Mouse (Mus musculus): ENCODE data around the gene Krtap29-1. TPM values are rescaled to one million over a fixed set of nuclear protein-coding genes. Genes with fewer than 3 reads are reported as not detected.

The Krtap29-1 gene
- total RNA-seq, 2 experiments from 2014 or later, result not detected

DNA sequence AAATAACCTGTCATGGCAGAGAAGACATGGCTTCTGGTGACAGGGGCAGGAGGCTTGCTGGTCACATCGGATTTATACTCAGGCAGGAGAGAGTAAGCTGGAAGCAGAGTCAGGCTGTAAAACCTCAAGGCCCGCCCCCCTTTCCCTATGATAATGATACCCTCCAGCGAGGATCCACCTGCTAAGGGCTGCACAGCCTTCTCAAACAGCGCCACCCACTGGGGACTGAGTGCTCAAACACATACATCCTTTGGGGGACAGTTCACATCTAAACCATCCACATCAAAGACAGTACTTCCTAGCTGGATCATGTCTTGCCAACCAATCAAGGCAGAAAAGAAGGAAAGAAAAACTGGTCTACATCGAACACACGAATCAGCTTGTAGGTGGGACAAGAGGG is 14.6 kb downstream of the Krtap29-1 start:
- ATAC-seq (ENCODE audit: poor library complexity, severe bottlenecking), result no peak

DNA sequence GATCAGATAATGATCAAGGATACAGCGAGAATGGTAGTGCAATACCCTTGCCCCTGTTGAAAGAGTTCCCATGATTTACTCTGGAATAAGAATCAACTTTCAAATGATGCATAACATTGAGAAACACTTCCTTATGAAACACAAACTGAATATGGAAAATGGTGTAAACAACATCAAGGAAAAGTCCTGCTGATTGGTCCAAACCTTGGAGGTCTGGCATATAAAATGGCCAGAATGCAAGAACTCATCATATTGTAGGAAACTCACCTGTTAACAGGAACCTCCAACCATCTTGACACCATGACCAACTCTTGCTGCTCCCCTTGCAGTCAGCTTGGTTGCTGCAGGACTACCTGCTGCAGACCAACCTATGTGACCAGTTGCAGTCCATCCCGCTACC is 30.7 kb downstream of the Krtap29-1 start, which contains the start of gene Krtap9-5:
Krtap9-5 (plus strand) TSS at position 301 of the 400 bp plus-strand sequence.
- no peak for ATAC-seq (ENCODE audit: poor library complexity, severe bottlenecking)

DNA sequence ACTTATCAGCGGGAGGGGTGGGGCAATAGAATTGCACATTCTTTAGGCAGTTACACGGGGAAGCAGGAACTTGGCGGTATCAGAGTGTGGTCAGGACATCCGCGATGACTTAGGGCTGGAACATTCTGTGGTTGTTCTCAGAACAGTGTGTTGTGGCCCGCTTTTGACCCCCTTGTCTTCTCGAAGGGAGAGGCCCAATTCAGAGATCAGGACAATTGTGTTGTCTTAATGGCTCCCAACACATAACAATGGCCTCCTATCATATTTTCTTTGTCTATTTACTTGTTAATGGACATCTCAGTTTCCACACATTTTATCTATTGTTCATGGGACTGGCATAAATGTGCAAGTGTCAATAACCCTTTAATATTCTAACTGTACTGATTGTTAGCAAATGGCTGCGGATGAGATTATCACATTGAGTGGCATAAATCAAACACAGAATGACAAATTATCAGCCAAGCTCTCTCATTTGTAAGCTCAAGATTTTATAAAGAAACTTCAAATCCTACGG is 41.0 kb downstream of the Krtap29-1 start:
- no peak for ATAC-seq (ENCODE audit: poor library complexity, severe bottlenecking)

DNA sequence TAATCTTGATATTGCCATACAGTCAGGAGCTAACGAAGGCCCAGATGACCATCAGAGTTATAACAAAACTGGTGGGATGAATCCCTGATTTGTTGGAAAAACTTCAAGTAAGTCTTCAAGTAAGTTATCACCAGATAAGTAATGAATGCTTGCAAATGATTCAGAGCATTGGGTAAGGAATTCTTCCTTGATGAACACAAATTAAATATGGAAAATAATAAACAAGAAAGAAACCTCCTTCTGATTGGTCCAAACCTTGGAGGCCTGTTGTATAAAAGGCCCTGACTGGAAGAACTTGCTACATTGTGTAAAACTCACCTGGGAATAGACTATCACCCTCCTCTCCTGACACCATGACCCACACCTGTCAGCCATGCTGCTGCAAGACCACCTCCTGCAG is 42.9 kb downstream of the Krtap29-1 start, which contains the start of gene Krtap31-2:
Krtap31-2 (plus strand) TSS at position 301 of the 400 bp plus-strand sequence.
- no peak for ATAC-seq (ENCODE audit: poor library complexity, severe bottlenecking)

Other genes starting within 250 kb of the Krtap29-1 start
Only the 30 nearest of the 33 such genes appear.
- not detected in 2 replicates for gene Gm11595, start 206.1 kb downstream of the Krtap29-1 start, total RNA-seq (2015)
- not detected in 2 replicates for gene Gm11595, start 206.1 kb downstream of the Krtap29-1 start, total RNA-seq (2017)
- gene Krtap4-8, start 198.3 kb downstream of the Krtap29-1 start, total RNA-seq (2015), result not detected in 2 replicates
- gene Krtap4-8, start 198.3 kb downstream of the Krtap29-1 start, total RNA-seq (2017), result not detected in 2 replicates
- not detected in 2 replicates for gene Krtap4-9, start 193.9 kb downstream of the Krtap29-1 start, total RNA-seq (2015)
- gene Krtap4-9, start 193.9 kb downstream of the Krtap29-1 start, total RNA-seq (2017), result not detected in 2 replicates
- not detected in 2 replicates for gene Gm11596, start 185.6 kb downstream of the Krtap29-1 start, total RNA-seq (2015)
- gene Gm11596, start 185.6 kb downstream of the Krtap29-1 start, total RNA-seq (2017), result not detected in 2 replicates
- not detected in 2 replicates for gene Gm11569, start 180.1 kb downstream of the Krtap29-1 start, total RNA-seq (2015)
- gene Gm11569, start 180.1 kb downstream of the Krtap29-1 start, total RNA-seq (2017), result not detected in 2 replicates
- not detected in 2 replicates for gene Gm11554, start 174.6 kb downstream of the Krtap29-1 start, total RNA-seq (2015)
- not detected in 2 replicates for gene Gm11554, start 174.6 kb downstream of the Krtap29-1 start, total RNA-seq (2017)
- not detected in 2 replicates for gene Krtap4-13, start 169.2 kb downstream of the Krtap29-1 start, total RNA-seq (2015)
- not detected in 2 replicates for gene Krtap4-13, start 169.2 kb downstream of the Krtap29-1 start, total RNA-seq (2017)
- not detected in 2 replicates for gene Gm11564, start 163.4 kb downstream of the Krtap29-1 start, total RNA-seq (2015)
- not detected in 2 replicates for gene Gm11564, start 163.4 kb downstream of the Krtap29-1 start, total RNA-seq (2017)
- gene 2300003K06Rik, start 141.0 kb downstream of the Krtap29-1 start, total RNA-seq (2015), result not detected in 2 replicates
- gene 2300003K06Rik, start 141.0 kb downstream of the Krtap29-1 start, total RNA-seq (2017), result not detected in 2 replicates
- not detected in 2 replicates for gene Krtap4-16, start 127.4 kb downstream of the Krtap29-1 start, total RNA-seq (2015)
- gene Krtap4-16, start 127.4 kb downstream of the Krtap29-1 start, total RNA-seq (2017), result not detected in 2 replicates
- gene Gm11568, start 121.1 kb downstream of the Krtap29-1 start, total RNA-seq (2015), result not detected in 2 replicates
- gene Gm11568, start 121.1 kb downstream of the Krtap29-1 start, total RNA-seq (2017), result not detected in 2 replicates
- gene Gm11559, start 114.6 kb downstream of the Krtap29-1 start, total RNA-seq (2015), result not detected in 2 replicates
- not detected in 2 replicates for gene Gm11559, start 114.6 kb downstream of the Krtap29-1 start, total RNA-seq (2017)
- gene Krtap9-1, start 105.7 kb downstream of the Krtap29-1 start, total RNA-seq (2015), result not detected in 2 replicates
- gene Krtap9-1, start 105.7 kb downstream of the Krtap29-1 start, total RNA-seq (2017), result not detected in 2 replicates
- not detected in 2 replicates for gene Gm11567, start 99.9 kb downstream of the Krtap29-1 start, total RNA-seq (2015)
- not detected in 2 replicates for gene Gm11567, start 99.9 kb downstream of the Krtap29-1 start, total RNA-seq (2017)
- gene Krtap31-1, start 71.1 kb downstream of the Krtap29-1 start, total RNA-seq (2015), result not detected in 2 replicates
- not detected in 2 replicates for gene Krtap31-1, start 71.1 kb downstream of the Krtap29-1 start, total RNA-seq (2017)
- gene Gm11565, start 64.3 kb downstream of the Krtap29-1 start, total RNA-seq (2015), result not detected in 2 replicates
- not detected in 2 replicates for gene Gm11565, start 64.3 kb downstream of the Krtap29-1 start, total RNA-seq (2017)
- gene Krtap31-2, start 42.8 kb downstream of the Krtap29-1 start, total RNA-seq (2015), result not detected in 2 replicates
- not detected in 2 replicates for gene Krtap31-2, start 42.8 kb downstream of the Krtap29-1 start, total RNA-seq (2017)
- gene Krtap9-5, start 30.6 kb downstream of the Krtap29-1 start, total RNA-seq (2015), result not detected in 2 replicates
- not detected in 2 replicates for gene Krtap9-5, start 30.6 kb downstream of the Krtap29-1 start, total RNA-seq (2017)
- not detected in 2 replicates for gene Krtap16-1, start 7.5 kb upstream of the Krtap29-1 start, total RNA-seq (2015)
- not detected in 2 replicates for gene Krtap16-1, start 7.5 kb upstream of the Krtap29-1 start, total RNA-seq (2017)
- not detected in 2 replicates for gene Krtap17-1, start 14.9 kb upstream of the Krtap29-1 start, total RNA-seq (2015)
- gene Krtap17-1, start 14.9 kb upstream of the Krtap29-1 start, total RNA-seq (2017), result not detected in 2 replicates
- not detected in 2 replicates for gene Krt33a, start 37.2 kb upstream of the Krtap29-1 start, total RNA-seq (2015)
- gene Krt33a, start 37.2 kb upstream of the Krtap29-1 start, total RNA-seq (2017), result not detected in 2 replicates
- gene Krt33b, start 50.8 kb upstream of the Krtap29-1 start, total RNA-seq (2015), result not detected in 2 replicates
- not detected in 2 replicates for gene Krt33b, start 50.8 kb upstream of the Krtap29-1 start, total RNA-seq (2017)
- not detected in 2 replicates for gene Krt34, start 62.5 kb upstream of the Krtap29-1 start, total RNA-seq (2015)
- gene Krt34, start 62.5 kb upstream of the Krtap29-1 start, total RNA-seq (2017), result not detected in 2 replicates
- gene Krt31, start 71.5 kb upstream of the Krtap29-1 start, total RNA-seq (2015), result not detected in 2 replicates
- gene Krt31, start 71.5 kb upstream of the Krtap29-1 start, total RNA-seq (2017), result not detected in 2 replicates
- not detected in 2 replicates for gene Krt32, start 109.2 kb upstream of the Krtap29-1 start, total RNA-seq (2015)
- gene Krt32, start 109.2 kb upstream of the Krtap29-1 start, total RNA-seq (2017), result not detected in 2 replicates
- gene Krt35, start 117.2 kb upstream of the Krtap29-1 start, total RNA-seq (2015), result not detected in 2 replicates
- gene Krt35, start 117.2 kb upstream of the Krtap29-1 start, total RNA-seq (2017), result not detected in 2 replicates
- not detected in 2 replicates for gene Krt36, start 126.6 kb upstream of the Krtap29-1 start, total RNA-seq (2015)
- not detected in 2 replicates for gene Krt36, start 126.6 kb upstream of the Krtap29-1 start, total RNA-seq (2017)
- gene Krt13, start 142.5 kb upstream of the Krtap29-1 start, total RNA-seq (2015), result not detected in 2 replicates
- not detected in 2 replicates for gene Krt13, start 142.5 kb upstream of the Krtap29-1 start, total RNA-seq (2017)
- gene Krt15, start 156.9 kb upstream of the Krtap29-1 start, total RNA-seq (2015), result not detected in 2 replicates
- not detected in 2 replicates for gene Krt15, start 156.9 kb upstream of the Krtap29-1 start, total RNA-seq (2017)
- not detected in 2 replicates for gene Krt19, start 169.6 kb upstream of the Krtap29-1 start, total RNA-seq (2015)
- not detected in 2 replicates for gene Krt19, start 169.6 kb upstream of the Krtap29-1 start, total RNA-seq (2017)